21 mouse cellular contexts compared by ENCODE assay signal in the genomic region with DNA sequence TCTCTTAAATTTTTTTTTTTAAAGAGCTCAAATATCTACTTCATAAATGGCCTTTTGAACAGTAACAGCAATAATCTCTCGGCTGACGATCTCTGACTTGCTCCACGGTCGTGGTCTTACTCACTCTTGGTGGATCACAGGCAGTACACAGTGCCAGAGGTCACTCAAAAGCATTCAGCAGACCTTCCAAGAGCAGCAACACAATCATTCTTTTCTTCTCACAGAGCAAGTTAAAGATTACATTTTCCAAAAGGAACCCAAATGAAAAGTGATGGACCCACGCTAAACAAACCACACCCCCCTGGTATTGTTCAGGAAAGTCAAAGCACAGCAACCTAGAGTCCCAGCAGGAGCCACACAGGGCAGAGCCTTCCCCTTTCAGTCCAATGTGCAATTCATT. TPM values are rescaled to one million over a fixed set of nuclear protein-coding genes. Genes with fewer than 3 reads are reported as not detected.
DNase-seq lines count a peak whose midpoint lies in the region; ATAC-seq lines count a peak whose summit lies in the region.
"Had no signal": no experiment of that assay in that cellular context is flagged by ENCODE, and none has a peak within 500 bp of the region (broad histone marks: within the 10 kb centered on the region; RNA-seq: fewer than 3 reads in every experiment).

No protein-coding gene starts in this region.

- ATAC-seq in embryonic facial prominence, embryonic 14.5 days (ENCODE audit: low read depth), result no peak
- no peak for ATAC-seq in kidney, embryonic 14.5 days (ENCODE audit: low FRiP score, low TSS enrichment)
- ATAC-seq in midbrain, embryonic 11.5 days (ENCODE audit: low FRiP score), result no peak
- ATAC-seq: forebrain, embryonic 13.5 days; forebrain, postnatal 0 days had no signal

- H3K9ac ChIP-seq in embryonic facial prominence, embryonic 14.5 days (ENCODE audit: low read depth, low read length), result 0 out of 2 replicates have a peak overlapping the region, but pooled peaks have one; percentile 19
- H3K9ac ChIP-seq in kidney, embryonic 14.5 days (ENCODE audit: low read depth, low read length), result no peak overlapping the region
- H3K9ac ChIP-seq in midbrain, embryonic 11.5 days (ENCODE audit: low read length), result no peak overlapping the region
- H3K9ac ChIP-seq: embryonic facial prominence, embryonic 12.5 days; forebrain, embryonic 13.5 days; forebrain, postnatal 0 days; heart, embryonic 13.5 days; hindbrain, embryonic 14.5 days had no signal

- peaks cover 9% of the 10 kb centered on the region; the same call in 1 of the 2 replicates for H3K4me1 ChIP-seq in embryonic facial prominence, embryonic 14.5 days (ENCODE audit: control insufficient read depth, insufficient read depth, low read length)
- H3K4me1 ChIP-seq in embryonic facial prominence, embryonic 10.5 days, result peaks cover 45% of the 10 kb centered on the region
- H3K4me1 ChIP-seq in kidney, embryonic 14.5 days (ENCODE audit: control insufficient read depth, insufficient read depth, low read length), result 0 out of 2 replicates have a peak, but pooled peaks cover 3% of the 10 kb centered on the region
- H3K4me1 ChIP-seq in midbrain, embryonic 11.5 days (ENCODE audit: control insufficient read depth, insufficient read depth, low read length), result peaks cover 2% of the 10 kb centered on the region; the same call in 1 of the 2 replicates

- no peak overlapping the region for H3K4me3 ChIP-seq in embryonic facial prominence, embryonic 14.5 days (ENCODE audit: low read depth, low read length)
- no peak overlapping the region for H3K4me3 ChIP-seq in embryonic facial prominence, embryonic 10.5 days
- no peak overlapping the region for H3K4me3 ChIP-seq in kidney, embryonic 14.5 days (ENCODE audit: low read length)
- H3K4me3 ChIP-seq in midbrain, embryonic 11.5 days (ENCODE audit: low read depth, low read length), result no peak overlapping the region
- H3K4me3 ChIP-seq: embryonic facial prominence, embryonic 12.5 days; forebrain, embryonic 13.5 days; heart, embryonic 13.5 days had no signal

- H3K9me3 ChIP-seq in embryonic facial prominence, embryonic 14.5 days (ENCODE audit: control insufficient read depth, low read length), result no peaks in the 10 kb centered on the region
- no peaks in the 10 kb centered on the region for H3K9me3 ChIP-seq in embryonic facial prominence, embryonic 10.5 days
- no peaks in the 10 kb centered on the region for H3K9me3 ChIP-seq in kidney, embryonic 14.5 days (ENCODE audit: control insufficient read depth, low read length)
- H3K9me3 ChIP-seq in midbrain, embryonic 11.5 days (ENCODE audit: control insufficient read depth, low read length), result no peaks in the 10 kb centered on the region
- H3K9me3 ChIP-seq: embryonic facial prominence, embryonic 12.5 days; forebrain, embryonic 13.5 days; heart, embryonic 13.5 days had no signal

- no peak overlapping the region for H3K4me2 ChIP-seq in embryonic facial prominence, embryonic 14.5 days (ENCODE audit: low read depth, low read length)
- no peak overlapping the region for H3K4me2 ChIP-seq in kidney, embryonic 14.5 days (replicated peaks; ENCODE audit: low read depth, low read length)
- H3K4me2 ChIP-seq in midbrain, embryonic 11.5 days, result no peak overlapping the region
- H3K4me2 ChIP-seq: embryonic facial prominence, embryonic 12.5 days; forebrain, embryonic 13.5 days; heart, embryonic 13.5 days; hindbrain, embryonic 14.5 days had no signal

- H3K27ac ChIP-seq in embryonic facial prominence, embryonic 14.5 days (replicated peaks; ENCODE audit: low read depth, low read length), result no peak overlapping the region
- no peak overlapping the region for H3K27ac ChIP-seq in embryonic facial prominence, embryonic 10.5 days (replicated peaks)
- no peak overlapping the region for H3K27ac ChIP-seq in kidney, embryonic 14.5 days (ENCODE audit: low read depth, low read length)
- H3K27ac ChIP-seq in midbrain, embryonic 11.5 days (ENCODE audit: low read depth, low read length), result no peak overlapping the region
- H3K27ac ChIP-seq: forebrain, embryonic 13.5 days; heart, embryonic 13.5 days; hindbrain, embryonic 14.5 days had no signal

- WGBS in embryonic facial prominence, embryonic 14.5 days, result 46% methylated on average over 5 of the region's 5 CpGs
- 52% methylated on average over 5 of the region's 5 CpGs for WGBS in embryonic facial prominence, embryonic 10.5 days
- WGBS in kidney, embryonic 14.5 days, result 68% methylated on average over 5 of the region's 5 CpGs
- WGBS in midbrain, embryonic 11.5 days, result 45% methylated on average over 5 of the region's 5 CpGs

- peaks cover 34% of the 10 kb centered on the region for H3K36me3 ChIP-seq in embryonic facial prominence, embryonic 14.5 days (ENCODE audit: control insufficient read depth, insufficient read depth, low read length)
- peaks cover 41% of the 10 kb centered on the region for H3K36me3 ChIP-seq in embryonic facial prominence, embryonic 10.5 days (replicated peaks)
- peaks cover 19% of the 10 kb centered on the region for H3K36me3 ChIP-seq in kidney, embryonic 14.5 days (ENCODE audit: control insufficient read depth, insufficient read depth, low read length)
- H3K36me3 ChIP-seq in midbrain, embryonic 11.5 days (ENCODE audit: control insufficient read depth, insufficient read depth, low read length), result peaks cover 15% of the 10 kb centered on the region

- DNase-seq in embryonic facial prominence, embryonic 14.5 days (ENCODE audit: low spot score), result no peak
- DNase-seq in embryonic facial prominence, embryonic 10.5 days (ENCODE audit: low spot score), result no peak
- DNase-seq in kidney, adult 11 months, result peak; percentile 24
- peak; percentile 14 to 25 for DNase-seq in kidney, postnatal 36 days
- DNase-seq in kidney, postnatal 25 days, result no peak
- peak; percentile 43 for DNase-seq in Muller cell, postnatal 12 days (ENCODE audit: inconsistent ontology term)
- DNase-seq in midbrain, embryonic 11.5 days (ENCODE audit: low spot score, missing footprints), result no peak
- DNase-seq: adrenal gland, adult 8-10 months; cerebellum, adult 11 months; cerebellum, adult 8-10 months; embryo, embryonic 11 days; forebrain, postnatal 0 days; gastrocnemius, postnatal 36 days; heart, adult 11 months; heart, postnatal 36 days had no signal

- no peaks in the 10 kb centered on the region for H3K27me3 ChIP-seq in embryonic facial prominence, embryonic 14.5 days (replicated peaks; ENCODE audit: control insufficient read depth, insufficient read depth, low read length)
- no peaks in the 10 kb centered on the region for H3K27me3 ChIP-seq in embryonic facial prominence, embryonic 10.5 days (replicated peaks; ENCODE audit: low read depth, poor library complexity, severe bottlenecking)
- no peaks in the 10 kb centered on the region for H3K27me3 ChIP-seq in kidney, embryonic 14.5 days (ENCODE audit: control insufficient read depth, insufficient read depth, low read length)
- no peaks in the 10 kb centered on the region for H3K27me3 ChIP-seq in midbrain, embryonic 11.5 days (ENCODE audit: control insufficient read depth, insufficient read depth, low read length)
- H3K27me3 ChIP-seq: embryonic facial prominence, embryonic 12.5 days; forebrain, embryonic 13.5 days; heart, embryonic 13.5 days had no signal

RNA-seq across cellular contexts. Expression of a gene that starts 10.5 kb away (rescaled TPM):
- 43.3 and 43.7 TPM in 2 replicates for polyA plus RNA-seq in embryonic facial prominence, embryonic 14.5 days (2014; fragmentation: Nextera tagmentation; extraction: Ambion mirVana)
- 153 and 164 TPM in 2 replicates for polyA plus RNA-seq in embryonic facial prominence, embryonic 10.5 days (2016; fragmentation: Nextera tagmentation; extraction: Ambion mirVana)
- 53.6 and 64.7 TPM in 2 replicates for polyA plus RNA-seq in kidney, embryonic 14.5 days (2014; fragmentation: Nextera tagmentation; extraction: Ambion mirVana)
- polyA plus RNA-seq in midbrain, embryonic 11.5 days (2014; fragmentation: Nextera tagmentation; extraction: Ambion mirVana), result 47.4 and 50.7 TPM in 2 replicates

RNA-seq across cellular contexts. Expression of a gene that starts 39.6 kb away (rescaled TPM):
- 25.6 and 27.2 TPM in 2 replicates for polyA plus RNA-seq in embryonic facial prominence, embryonic 14.5 days (2014; fragmentation: Nextera tagmentation; extraction: Ambion mirVana)
- polyA plus RNA-seq in embryonic facial prominence, embryonic 10.5 days (2016; fragmentation: Nextera tagmentation; extraction: Ambion mirVana), result 60.3 and 62.7 TPM in 2 replicates
- 42.2 and 55.3 TPM in 2 replicates for polyA plus RNA-seq in kidney, embryonic 14.5 days (2014; fragmentation: Nextera tagmentation; extraction: Ambion mirVana)
- polyA plus RNA-seq in midbrain, embryonic 11.5 days (2014; fragmentation: Nextera tagmentation; extraction: Ambion mirVana), result 52.6 and 53.1 TPM in 2 replicates

RNA-seq across cellular contexts. Expression of a gene that starts 50.5 kb away (rescaled TPM):
- 0.53 and 0.76 TPM in 2 replicates for polyA plus RNA-seq in embryonic facial prominence, embryonic 14.5 days (2014; fragmentation: Nextera tagmentation; extraction: Ambion mirVana)
- 0.54 TPM in 1 of 2 replicates, not detected in the other for polyA plus RNA-seq in embryonic facial prominence, embryonic 10.5 days (2016; fragmentation: Nextera tagmentation; extraction: Ambion mirVana)
- polyA plus RNA-seq in kidney, embryonic 14.5 days (2014; fragmentation: Nextera tagmentation; extraction: Ambion mirVana), result 0.41 TPM in 1 of 2 replicates, not detected in the other
- polyA plus RNA-seq in midbrain, embryonic 11.5 days (2014; fragmentation: Nextera tagmentation; extraction: Ambion mirVana), result 0.51 and 0.63 TPM in 2 replicates
- polyA plus RNA-seq: embryonic facial prominence, embryonic 12.5 days; forebrain, embryonic 13.5 days; heart, embryonic 13.5 days; heart, postnatal 0 days had no signal

Comparison
In these comparisons a context has a peak if more than half of its experiments do, and no peak if none do; other contexts are left out.
1. DNase-seq: peak in kidney, adult 11 months (single experiment), kidney, postnatal 36 days (2 of 2) and Muller cell, postnatal 12 days (single experiment); none in embryonic facial prominence, embryonic 14.5 days (single experiment), embryonic facial prominence, embryonic 10.5 days (single experiment), kidney, postnatal 25 days (0 of 2) and midbrain, embryonic 11.5 days (single experiment).